9 mouse cellular contexts compared by ENCODE assay signal in the genomic region with DNA sequence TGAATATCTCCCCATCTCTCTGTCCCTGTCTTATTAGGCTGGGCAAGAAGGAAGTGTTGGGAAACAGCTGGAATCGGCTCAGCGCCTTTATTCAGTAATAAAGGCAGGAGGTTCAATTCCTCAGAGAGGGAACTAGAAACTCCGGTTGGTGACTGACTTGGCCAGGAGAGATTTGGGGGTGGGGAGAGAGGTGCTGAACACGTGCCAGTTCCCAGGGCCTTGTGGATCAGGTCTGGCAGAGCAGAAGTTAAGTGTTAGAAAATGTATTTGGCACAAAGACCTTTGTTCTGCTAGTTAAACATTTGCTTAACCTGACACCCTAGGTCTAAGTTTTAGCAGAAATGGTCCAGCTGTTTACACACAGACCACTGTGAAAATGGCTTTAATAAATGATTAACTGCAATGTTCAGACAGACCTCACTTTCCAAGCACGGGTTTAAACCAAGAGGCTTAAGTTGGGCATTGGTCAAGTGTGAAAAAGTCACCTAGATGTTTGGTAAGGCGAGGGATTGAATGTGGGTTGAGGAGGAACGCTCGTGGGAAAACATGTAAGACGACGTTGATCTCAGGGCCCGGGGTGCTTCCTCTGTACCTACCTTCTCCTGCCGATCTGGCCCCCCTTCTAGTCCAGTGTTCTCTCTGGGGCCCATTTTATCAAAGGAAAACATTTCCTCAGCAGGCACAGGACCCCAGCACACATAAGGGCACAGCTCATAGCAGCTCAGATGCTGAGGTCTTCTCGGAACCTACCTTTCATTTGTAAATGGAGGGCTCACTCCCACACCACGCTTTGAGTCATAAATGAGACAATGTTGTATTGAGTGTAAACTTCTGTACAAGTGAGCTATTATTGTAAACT. TPM values are rescaled to one million over a fixed set of nuclear protein-coding genes. Genes with fewer than 3 reads are reported as not detected.
DNase-seq lines count a peak whose midpoint lies in the region; ATAC-seq and TF ChIP-seq lines count a peak whose summit lies in the region.
"Had no signal": no experiment of that assay in that cellular context is flagged by ENCODE, and none has a peak within 500 bp of the region (broad histone marks: within the 10 kb centered on the region; RNA-seq: fewer than 3 reads in every experiment).

No protein-coding gene starts in this region.

- H3K36me3 ChIP-seq in kidney, adult 2 months (ENCODE audit: control insufficient read depth, insufficient read depth, low read length) = no peaks in the 10 kb centered on the region
- H3K36me3 ChIP-seq in lung, embryonic 15.5 days = no peaks in the 10 kb centered on the region
- H3K36me3 ChIP-seq in midbrain, postnatal 0 days (ENCODE audit: insufficient read depth, low read length) = peaks cover 9% of the 10 kb centered on the region; the same call in 1 of the 2 replicates
- H3K36me3 ChIP-seq: neural tube, embryonic 13.5 days had no signal

- H3K9me3 ChIP-seq in lung, embryonic 15.5 days = no peaks in the 10 kb centered on the region
- H3K9me3 ChIP-seq in midbrain, postnatal 0 days (ENCODE audit: low read length) = no peaks in the 10 kb centered on the region
- H3K9me3 ChIP-seq: neural tube, embryonic 13.5 days had no signal

- H3K4me2 ChIP-seq in lung, embryonic 15.5 days = no peak overlapping the region
- no peak overlapping the region for H3K4me2 ChIP-seq in midbrain, postnatal 0 days (ENCODE audit: low read depth, low read length, poor library complexity, severe bottlenecking)
- H3K4me2 ChIP-seq: neural tube, embryonic 13.5 days had no signal

- no peak overlapping the region for H3K4me3 ChIP-seq in kidney, adult 2 months (ENCODE audit: insufficient read depth, low read depth, low read length)
- no peak overlapping the region for H3K4me3 ChIP-seq in lung, embryonic 15.5 days
- H3K4me3 ChIP-seq in midbrain, postnatal 0 days (ENCODE audit: low read depth, low read length) = no peak overlapping the region
- H3K4me3 ChIP-seq: neural tube, embryonic 13.5 days had no signal

- TF ChIP-seq CTCF in kidney, adult 2 months (conservative IDR thresholded peaks at IDR 0.05; ENCODE audit: insufficient read depth, insufficient read length, low read depth, low read length) = no peak
- no peak for TF ChIP-seq CTCF in midbrain, postnatal 0 days (IDR thresholded peaks at IDR 0.05)

- peak; percentile 25 for DNase-seq in NIH3T3 (ENCODE audit: low read depth)
- DNase-seq in adrenal gland, postnatal 14 days = peak; percentile 69
- DNase-seq in kidney, adult 2 months = peak; percentile 96
- no peak for DNase-seq in midbrain, postnatal 0 days (ENCODE audit: low spot score)
- no peak for DNase-seq in layer of hippocampus, postnatal 36 days
- no peak for DNase-seq in right cerebral cortex, adult 2 months (ENCODE audit: low spot score in 2 of 2)

- no peak for TF ChIP-seq POLR2A in kidney, adult 2 months (IDR thresholded peaks at IDR 0.05; ENCODE audit: low read depth, low read length)

- H3K9ac ChIP-seq in lung, embryonic 15.5 days = no peak overlapping the region
- no peak overlapping the region for H3K9ac ChIP-seq in midbrain, postnatal 0 days (replicated peaks; ENCODE audit: low read length, poor library complexity, severe bottlenecking)
- H3K9ac ChIP-seq: neural tube, embryonic 13.5 days had no signal

- H3K27ac ChIP-seq in kidney, adult 2 months (ENCODE audit: insufficient read depth, low read depth, low read length) = peak overlapping the region; percentile 59
- peak overlapping the region; percentile 96 for H3K27ac ChIP-seq in lung, embryonic 15.5 days
- no peak overlapping the region for H3K27ac ChIP-seq in midbrain, postnatal 0 days (ENCODE audit: low read depth, low read length)
- H3K27ac ChIP-seq: neural tube, embryonic 13.5 days had no signal

- WGBS in kidney, adult 2 months = 21% methylated on average over 14 of the region's 14 CpGs
- WGBS in lung, embryonic 15.5 days = 30% methylated on average over 14 of the region's 14 CpGs
- WGBS in midbrain, postnatal 0 days = 70% methylated on average over 14 of the region's 14 CpGs

- ATAC-seq in lung, embryonic 15.5 days (ENCODE audit: borderline replicate concordance, extremely low read depth, low FRiP score, low TSS enrichment) = peak; percentile 72
- no peak for ATAC-seq in midbrain, postnatal 0 days (ENCODE audit: low FRiP score)

- H3K4me1 ChIP-seq in kidney, adult 2 months (ENCODE audit: control insufficient read depth, insufficient read depth, low read length) = peaks cover 8% of the 10 kb centered on the region; the same call in 1 of the 2 replicates
- H3K4me1 ChIP-seq in lung, embryonic 15.5 days = peaks cover 9% of the 10 kb centered on the region; the same call in 1 of the 2 replicates
- H3K4me1 ChIP-seq in midbrain, postnatal 0 days (ENCODE audit: insufficient read depth, low read length) = no peaks in the 10 kb centered on the region
- H3K4me1 ChIP-seq: neural tube, embryonic 13.5 days had no signal

- H3K27me3 ChIP-seq in kidney, adult 2 months (replicated peaks; ENCODE audit: control insufficient read depth, insufficient read depth, low read length) = no peaks in the 10 kb centered on the region
- no peaks in the 10 kb centered on the region for H3K27me3 ChIP-seq in lung, embryonic 15.5 days
- H3K27me3 ChIP-seq in midbrain, postnatal 0 days (ENCODE audit: insufficient read depth, low read length) = no peaks in the 10 kb centered on the region
- H3K27me3 ChIP-seq: neural tube, embryonic 13.5 days had no signal

RNA-seq across cellular contexts. Expression of gene Sars, which starts 32.0 kb away (rescaled TPM):
- 144 and 167 TPM in 2 replicates for total RNA-seq in adrenal gland, postnatal 14 days (2021)
- 49.2 and 58.8 TPM in 2 replicates for polyA plus RNA-seq in kidney, adult 2 months (2012; rRNA removed)
- 115 and 116 TPM in 2 replicates for polyA plus RNA-seq in lung, embryonic 15.5 days (2015; fragmentation: Nextera tagmentation; extraction: Ambion mirVana)
- total RNA-seq in midbrain, postnatal 0 days (2014; rRNA removed) = 160 and 163 TPM in 2 replicates
- polyA plus RNA-seq in midbrain, postnatal 0 days (2015; fragmentation: Nextera tagmentation; extraction: Ambion mirVana) = 223 and 225 TPM in 2 replicates
- total RNA-seq in layer of hippocampus, postnatal 36 days (2021) = 100 to 1,000 TPM; 190 to 210 TPM

RNA-seq across cellular contexts. Expression of gene 1700013F07Rik, which starts 57.0 kb away (rescaled TPM):
- total RNA-seq in adrenal gland, postnatal 14 days (2021) = not detected in 2 replicates
- polyA plus RNA-seq in kidney, adult 2 months (2012; rRNA removed) = 0.17 and 0.24 TPM in 2 replicates
- 0.99 and 1.1 TPM in 2 replicates for polyA plus RNA-seq in lung, embryonic 15.5 days (2015; fragmentation: Nextera tagmentation; extraction: Ambion mirVana)
- total RNA-seq in midbrain, postnatal 0 days (2014; rRNA removed) = 2.4 and 3.4 TPM in 2 replicates
- polyA plus RNA-seq in midbrain, postnatal 0 days (2015; fragmentation: Nextera tagmentation; extraction: Ambion mirVana) = 3.8 and 4.4 TPM in 2 replicates
- total RNA-seq in layer of hippocampus, postnatal 36 days (2021) = 1 to 10 TPM; 2.4 to 2.9 TPM
- total RNA-seq: gastrocnemius, adult 8-10 months had no signal

RNA-seq across cellular contexts. Expression of gene 5330417C22Rik, which starts 59.3 kb away (rescaled TPM):
- 1.5 and 4.7 TPM in 2 replicates for total RNA-seq in adrenal gland, postnatal 14 days (2021)
- polyA plus RNA-seq in kidney, adult 2 months (2012; rRNA removed) = 0.25 and 0.37 TPM in 2 replicates
- polyA plus RNA-seq in lung, embryonic 15.5 days (2015; fragmentation: Nextera tagmentation; extraction: Ambion mirVana) = 16.4 and 16.6 TPM in 2 replicates
- 10.1 and 16.1 TPM in 2 replicates for total RNA-seq in midbrain, postnatal 0 days (2014; rRNA removed)
- 19.8 and 22.9 TPM in 2 replicates for polyA plus RNA-seq in midbrain, postnatal 0 days (2015; fragmentation: Nextera tagmentation; extraction: Ambion mirVana)
- 10 to 100 TPM; 26.1 to 29.7 TPM for total RNA-seq in layer of hippocampus, postnatal 36 days (2021)

Comparison
In these comparisons a context has a peak if more than half of its experiments do, and no peak if none do; other contexts are left out.
1. DNase-seq: peak in NIH3T3 (single experiment), adrenal gland, postnatal 14 days (single experiment) and kidney, adult 2 months (single experiment); none in midbrain, postnatal 0 days (single experiment), layer of hippocampus, postnatal 36 days (0 of 2) and right cerebral cortex, adult 2 months (0 of 2).